Mouse (Mus musculus) regulatory T cell (primary cell): ENCODE measurements around the gene Scnn1a.
"Not testable (repeated sequence)": the region's sequence is repeated elsewhere in the genome, so short reads cannot be mapped to it uniquely, and the experiment has no call there.

Experiments used
- in situ Hi-C: fragments of 300-600 bp; cut with MboI, MseI; formaldehyde crosslinking; loops from one replicate; pipeline ENCODE4 v1.15.1; 2025; ENCODE audit warnings: high pct_unique_total_duplicates

Gene Scnn1a

GRCm38 (mm10) chr6:125320323-125320722 is at the start of gene Scnn1a:
Gene Scnn1a, plus strand, starts transcription at chr6:125320659.
- in situ Hi-C loops = no loop called here

- in situ Hi-C loops = no loop called here
Observed at GRCm38 (mm10) chr6:125271455-125272227, 48.8 kb upstream of the Scnn1a start.

- in situ Hi-C loops = no loop called here
Observed at GRCm38 (mm10) chr6:125272228-125272785, 48.2 kb upstream of the Scnn1a start.

GRCm38 (mm10) chr6:125274841-125275563 is 45.5 kb upstream of the Scnn1a start:
- in situ Hi-C loops = no loop called here

GRCm38 (mm10) chr6:125279729-125280128 is 40.7 kb upstream of the Scnn1a start:
- in situ Hi-C loops = loop anchor here (5.0 kb wide), 1 partner anchor 78 kb away; no protein-coding TSS in a partner anchor

- in situ Hi-C loops = loop anchor here (5.0 kb wide), 1 partner anchor 75 kb away; no protein-coding TSS in a partner anchor
Observed at GRCm38 (mm10) chr6:125282721-125283120, 37.7 kb upstream of the Scnn1a start.

GRCm38 (mm10) chr6:125284250-125284649 is 36.2 kb upstream of the Scnn1a start:
- in situ Hi-C loops = loop anchor here (5.0 kb wide), 1 partner anchor 73 kb away; no protein-coding TSS in a partner anchor

- in situ Hi-C loops = loop anchor here (5.0 kb wide), 2 partner anchors 73 to 98 kb away; partner anchors contain the start of gene Plekhg6
Observed at GRCm38 (mm10) chr6:125284751-125285150, 35.7 kb upstream of the Scnn1a start.

GRCm38 (mm10) chr6:125285890-125286289 is 34.6 kb upstream of the Scnn1a start, which contains the start of gene Tuba3a:
Gene Tuba3a, minus strand, starts transcription at chr6:125286042.
- in situ Hi-C loops = loop anchor here (5.0 kb wide), 1 partner anchor 96 kb away; the partner anchor contains the start of gene Plekhg6

- in situ Hi-C loops = loop anchor here (5.0 kb wide), 1 partner anchor 95 kb away; the partner anchor contains the start of gene Plekhg6
Observed at GRCm38 (mm10) chr6:125286944-125287343, 33.5 kb upstream of the Scnn1a start.

GRCm38 (mm10) chr6:125288730-125289129 is 31.7 kb upstream of the Scnn1a start:
- in situ Hi-C loops = loop anchor here (5.0 kb wide), 1 partner anchor 94 kb away; the partner anchor contains the start of gene Plekhg6

GRCm38 (mm10) chr6:125291329-125291728 is 29.1 kb upstream of the Scnn1a start:
- in situ Hi-C loops = no loop called here

GRCm38 (mm10) chr6:125292256-125292655 is 28.2 kb upstream of the Scnn1a start:
- in situ Hi-C loops = no loop called here

- in situ Hi-C loops = no loop called here
Observed at GRCm38 (mm10) chr6:125294049-125294448, 26.4 kb upstream of the Scnn1a start.

- in situ Hi-C loops = no loop called here
Observed at GRCm38 (mm10) chr6:125297149-125297820, 23.2 kb upstream of the Scnn1a start.

GRCm38 (mm10) chr6:125300982-125301381 is 19.5 kb upstream of the Scnn1a start:
- in situ Hi-C loops = no loop called here

- in situ Hi-C loops = no loop called here
Observed at GRCm38 (mm10) chr6:125302231-125302982, 18.1 kb upstream of the Scnn1a start.

- in situ Hi-C loops = no loop called here
Observed at GRCm38 (mm10) chr6:125303242-125303641, 17.2 kb upstream of the Scnn1a start.

GRCm38 (mm10) chr6:125304408-125304807 is 16.1 kb upstream of the Scnn1a start:
- in situ Hi-C loops = not testable (repeated sequence)

GRCm38 (mm10) chr6:125305465-125305864 is 15.0 kb upstream of the Scnn1a start:
- in situ Hi-C loops = no loop called here

- in situ Hi-C loops = no loop called here
Observed at GRCm38 (mm10) chr6:125307091-125307490, 13.4 kb upstream of the Scnn1a start.
